Mouse (Mus musculus) kidney, adult 18-20 months (tissue): ENCODE measurements around the gene Bsdc1.

Source experiments
- DNase-seq: peaks from one replicate; pipeline ENCODE4 v3.0.0; 2021

Gene Bsdc1

GRCm38 (mm10) chr4:129481090-129481489, 19.7 kb downstream of the Bsdc1 start:
- no peak for DNase-seq

GRCm38 (mm10) chr4:129490972-129491880, 29.8 kb downstream of the Bsdc1 start, which contains the start of the genes Tssk3 and Fam229a:
Tssk3 (minus strand) TSS chr4:129491022.
Fam229a (plus strand) TSS chr4:129491190.
- peak; percentile 39 for DNase-seq

- no peak for DNase-seq
Measured at GRCm38 (mm10) chr4:129494681-129495080, 33.3 kb downstream of the Bsdc1 start.

GRCm38 (mm10) chr4:129495672-129496562, 34.5 kb downstream of the Bsdc1 start:
- DNase-seq, result no peak

GRCm38 (mm10) chr4:129496631-129497030, 35.2 kb downstream of the Bsdc1 start:
- DNase-seq, result peak; percentile 44

GRCm38 (mm10) chr4:129498941-129499340, 37.6 kb downstream of the Bsdc1 start:
- DNase-seq, result no peak

GRCm38 (mm10) chr4:129500017-129500416, 38.6 kb downstream of the Bsdc1 start:
- no peak for DNase-seq

GRCm38 (mm10) chr4:129500607-129501566, 39.5 kb downstream of the Bsdc1 start:
- DNase-seq, result peak; percentile 91

GRCm38 (mm10) chr4:129502327-129502888, 41.0 kb downstream of the Bsdc1 start:
- no peak for DNase-seq

GRCm38 (mm10) chr4:129502901-129503444, 41.6 kb downstream of the Bsdc1 start:
- no peak for DNase-seq

GRCm38 (mm10) chr4:129505511-129505910, 44.1 kb downstream of the Bsdc1 start:
- no peak for DNase-seq

- DNase-seq, result no peak
Measured at GRCm38 (mm10) chr4:129507434-129508236, 46.3 kb downstream of the Bsdc1 start.

GRCm38 (mm10) chr4:129508237-129508515, 46.8 kb downstream of the Bsdc1 start:
- no peak for DNase-seq

GRCm38 (mm10) chr4:129508834-129509600, 47.6 kb downstream of the Bsdc1 start:
- DNase-seq, result no peak

GRCm38 (mm10) chr4:129509650-129510049, 48.3 kb downstream of the Bsdc1 start:
- DNase-seq, result no peak

GRCm38 (mm10) chr4:129510723-129511412, 49.5 kb downstream of the Bsdc1 start:
- DNase-seq, result no peak

GRCm38 (mm10) chr4:129511413-129512096, 50.2 kb downstream of the Bsdc1 start:
- DNase-seq, result no peak

- peak; percentile 85 for DNase-seq
Measured at GRCm38 (mm10) chr4:129513086-129513767, 51.8 kb downstream of the Bsdc1 start, which contains the start of gene Marcksl1. Marcksl1 (plus strand) TSS chr4:129513581.
